Mouse (Mus musculus) liver, adult 2 months (tissue): ENCODE data around the gene Ofd1.

ENCODE experiments used
- CTCF ChIP-seq: fragments of 200-500 bp; IDR thresholded peaks from 2 replicates; pipeline ENCODE4 v1.5.1; 2011; ENCODE audit warnings: low read depth, low read length, control low read depth
- POLR2A ChIP-seq: fragments of 200-500 bp; IDR thresholded peaks from 2 replicates; pipeline ENCODE4 v1.6.1; 2011; ENCODE audit warnings: low read length, control low read depth; ENCODE audit not compliant: insufficient read depth; ENCODE audit errors: extremely low read depth

DNA sequence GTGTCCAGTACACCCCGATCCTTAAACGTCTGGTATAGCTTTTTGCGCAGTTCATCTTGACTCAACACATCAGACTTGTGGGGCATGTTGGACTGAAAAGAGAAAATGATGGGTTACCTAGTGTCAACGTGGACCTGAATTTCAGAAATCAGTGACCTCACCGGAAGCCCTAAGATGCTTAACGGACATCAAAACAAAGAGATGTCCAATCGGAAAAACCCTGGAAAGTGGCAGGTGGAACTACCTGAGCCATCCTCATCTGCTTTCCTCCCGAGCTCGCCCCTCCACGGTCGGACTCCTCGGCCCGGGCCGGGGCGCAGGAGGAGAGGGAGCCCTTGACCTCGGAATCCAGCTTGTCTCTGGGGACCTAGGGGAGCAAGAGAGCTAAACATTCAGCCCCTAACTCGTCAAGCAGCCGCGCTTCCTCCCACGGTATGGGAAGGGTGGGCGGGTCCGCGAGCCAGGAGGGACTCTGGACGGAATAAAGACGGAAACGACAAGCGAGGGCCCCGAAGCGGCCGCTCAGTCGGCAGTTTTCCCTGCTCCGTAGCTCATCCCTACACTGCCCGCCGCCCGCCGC is 378 bp downstream of the Ofd1 start, which contains the start of gene Trappc2:
- no peak for TF ChIP-seq POLR2A
- TF ChIP-seq CTCF: no peak
